Mouse (Mus musculus) liver, embryonic 11.5 days (tissue): ENCODE data around the gene Mgat4b. TPM values are rescaled to one million over a fixed set of nuclear protein-coding genes. Genes with fewer than 3 reads are reported as not detected.

Source experiments
- ATAC-seq: fragments of 200-750 bp; cut with Nextera tagmentation; replicated peaks from 2 replicates; pipeline ENCODE4 v1.8.0; 2017; ENCODE audit warnings: moderate number of reproducible peaks, mild to moderate bottlenecking, moderate TSS enrichment, moderate library complexity; ENCODE audit not compliant: low FRiP score
- DNase-seq: peaks from one replicate; pipeline ENCODE4 v3.0.0-alpha.2; 2017; ENCODE audit warnings: low spot score
- H3K27ac ChIP-seq: fragments of 300-500 bp; sonication (generic); 2 replicates; pipeline ENCODE4 v1.5.1; 2014; ENCODE audit warnings: mild to moderate bottlenecking, low read depth, low read length, control low read depth
- H3K27me3 ChIP-seq: fragments of 300-500 bp; sonication (generic); replicated peaks from 2 replicates; pipeline ENCODE4 v1.6.1; 2014; ENCODE audit warnings: low read length, mixed read lengths; ENCODE audit not compliant: control insufficient read depth, insufficient read depth
- H3K36me3 ChIP-seq: fragments of 300-500 bp; sonication (generic); 2 replicates; pipeline ENCODE4 v1.6.1; 2014; ENCODE audit warnings: mild to moderate bottlenecking, low read length, moderate library complexity, mixed read lengths; ENCODE audit not compliant: control insufficient read depth, insufficient read depth
- H3K4me1 ChIP-seq: fragments of 300-500 bp; sonication (generic); replicated peaks from 2 replicates; pipeline ENCODE4 v1.6.1; 2014; ENCODE audit warnings: low read length, mixed read lengths; ENCODE audit not compliant: control insufficient read depth, insufficient read depth
- H3K4me2 ChIP-seq: fragments of 300-500 bp; sonication (generic); 2 replicates; pipeline ENCODE4 v1.6.1; 2014; ENCODE audit warnings: mild to moderate bottlenecking, control low read depth, moderate library complexity
- H3K4me3 ChIP-seq: fragments of 300-500 bp; sonication (generic); 2 replicates; pipeline ENCODE4 v1.5.1; 2014; ENCODE audit warnings: low read depth, low read length, control low read depth
- H3K9ac ChIP-seq: fragments of 300-500 bp; sonication (generic); 2 replicates; pipeline ENCODE4 v1.6.1; 2014; ENCODE audit warnings: low read depth, low read length, control low read depth
- H3K9me3 ChIP-seq: fragments of 300-500 bp; sonication (generic); 2 replicates; pipeline ENCODE4 v1.6.1; 2016; ENCODE audit warnings: low read length, inconsistent platforms, mixed read lengths; ENCODE audit not compliant: control insufficient read depth
- WGBS: fragments of 180-500 bp; shearing (Covaris S2); extraction: QIAGEN DNeasy Blood & Tissue Kit; methylation state at CpG from one replicate; pipeline ENCODE4 v1.1.7; 2014; 5-methylcytosine and 5-hydroxymethylcytosine counted together
- polyA plus RNA-seq: library from polyadenylated mRNA; unstranded; fragments of >200 nt; fragmentation: Nextera tagmentation; extraction: Ambion mirVana; gene quantifications from 2 replicates; pipeline ENCODE4 v1.2.1, GENCODE M21; 2014

Gene Mgat4b
- polyA plus RNA-seq, 1 experiment from 2014 or later: 25.4 TPM

GRCm38 (mm10) chr11:50262020-50262419 lies 51.3 kb downstream of the Mgat4b start:
- peaks cover 37% of the 10 kb centered on the region for H3K36me3 ChIP-seq
- no peaks in the 10 kb centered on the region for H3K4me1 ChIP-seq
- no peaks in the 10 kb centered on the region for H3K9me3 ChIP-seq
- 85% methylated on average over 4 of the region's 4 CpGs for WGBS
- no peak for ATAC-seq
- no peak for DNase-seq
- H3K27me3 ChIP-seq: no peaks in the 10 kb centered on the region
- no peak overlapping the region for H3K9ac ChIP-seq
- H3K4me3 ChIP-seq: no peak overlapping the region
- H3K4me2 ChIP-seq: no peak overlapping the region
- H3K27ac ChIP-seq: no peak overlapping the region

- Histone ChIP-seq H3K27ac (no peak overlapping the region), H3K27me3 (no peaks in the 10 kb centered on the region), H3K9me3 (no peaks in the 10 kb centered on the region), H3K4me2 (no peak overlapping the region), H3K4me3 (no peak overlapping the region), H3K36me3 (peaks cover 32% of the 10 kb centered on the region), H3K4me1 (no peaks in the 10 kb centered on the region), H3K9ac (no peak overlapping the region)
- ATAC-seq (no peak), DNase-seq (no peak)
- whole genome bisulfite sequencing: 82% methylated on average over 3 of the region's 3 CpGs
Observed at GRCm38 (mm10) chr11:50263198-50263597, 52.5 kb downstream of the Mgat4b start.

- Histone ChIP-seq H3K27ac (no peak overlapping the region), H3K4me3 (no peak overlapping the region), H3K36me3 (peaks cover 25% of the 10 kb centered on the region), H3K9ac (no peak overlapping the region), H3K4me1 (no peaks in the 10 kb centered on the region), H3K27me3 (no peaks in the 10 kb centered on the region), H3K4me2 (no peak overlapping the region), H3K9me3 (no peaks in the 10 kb centered on the region)
- DNase-seq (no peak), ATAC-seq (no peak)
- 78% methylated on average over 8 of the region's 8 CpGs for WGBS
Observed at GRCm38 (mm10) chr11:50265931-50266330, 55.2 kb downstream of the Mgat4b start.

GRCm38 (mm10) chr11:50266997-50267396 lies 56.3 kb downstream of the Mgat4b start:
- Histone ChIP-seq H3K9me3 (no peaks in the 10 kb centered on the region), H3K4me3 (no peak overlapping the region), H3K4me2 (no peak overlapping the region), H3K27ac (no peak overlapping the region), H3K27me3 (no peaks in the 10 kb centered on the region), H3K4me1 (no peaks in the 10 kb centered on the region), H3K36me3 (peaks cover 17% of the 10 kb centered on the region), H3K9ac (no peak overlapping the region)
- DNase-seq (no peak), ATAC-seq (no peak)
- 90% methylated on average over 3 of the region's 3 CpGs for WGBS

GRCm38 (mm10) chr11:50269163-50269562 lies 58.5 kb downstream of the Mgat4b start:
- DNase-seq: no peak
- Histone ChIP-seq H3K9me3 (no peaks in the 10 kb centered on the region), H3K4me2 (no peak overlapping the region), H3K4me1 (no peaks in the 10 kb centered on the region), H3K4me3 (no peak overlapping the region), H3K36me3 (peaks cover 8% of the 10 kb centered on the region), H3K9ac (no peak overlapping the region), H3K27me3 (no peaks in the 10 kb centered on the region), H3K27ac (no peak overlapping the region)
- no peak for ATAC-seq
- 77% methylated on average over 2 of the region's 2 CpGs for WGBS

GRCm38 (mm10) chr11:50269885-50270284 lies 59.2 kb downstream of the Mgat4b start:
- no peaks in the 10 kb centered on the region for H3K9me3 ChIP-seq
- no peak overlapping the region for H3K4me2 ChIP-seq
- DNase-seq (no peak), ATAC-seq (no peak)
- H3K4me3 ChIP-seq: no peak overlapping the region
- peaks cover 8% of the 10 kb centered on the region for H3K36me3 ChIP-seq
- no peak overlapping the region for H3K9ac ChIP-seq
- no peaks in the 10 kb centered on the region for H3K27me3 ChIP-seq
- 94% methylated on average over 1 of the region's 1 CpGs for WGBS
- no peaks in the 10 kb centered on the region for H3K4me1 ChIP-seq
- H3K27ac ChIP-seq: no peak overlapping the region

- ATAC-seq (no peak), DNase-seq (no peak)
- 0 out of 2 replicates have a peak, but pooled peaks cover 4% of the 10 kb centered on the region for H3K36me3 ChIP-seq
- no peak overlapping the region for H3K27ac ChIP-seq
- H3K4me1 ChIP-seq: peaks cover 9% of the 10 kb centered on the region
- H3K9ac ChIP-seq: no peak overlapping the region
- 89% methylated on average over 2 of the region's 2 CpGs for WGBS
- H3K4me2 ChIP-seq: no peak overlapping the region
- no peak overlapping the region for H3K4me3 ChIP-seq
- no peaks in the 10 kb centered on the region for H3K27me3 ChIP-seq
- no peaks in the 10 kb centered on the region for H3K9me3 ChIP-seq
Observed at GRCm38 (mm10) chr11:50272819-50273218, 62.1 kb downstream of the Mgat4b start.

GRCm38 (mm10) chr11:50275077-50275476 lies 64.4 kb downstream of the Mgat4b start:
- H3K27ac ChIP-seq: no peak overlapping the region; the same call in 1 of the 2 replicates
- H3K4me3 ChIP-seq: no peak overlapping the region
- peaks cover 9% of the 10 kb centered on the region for H3K4me1 ChIP-seq
- H3K36me3 ChIP-seq: 0 out of 2 replicates have a peak, but pooled peaks cover 4% of the 10 kb centered on the region
- no peak for DNase-seq
- no peaks in the 10 kb centered on the region for H3K27me3 ChIP-seq
- H3K4me2 ChIP-seq: no peak overlapping the region
- 0 out of 2 replicates have a peak overlapping the region, but pooled peaks have one; percentile 28 for H3K9ac ChIP-seq
- ATAC-seq: no peak
- H3K9me3 ChIP-seq: no peaks in the 10 kb centered on the region
- 47% methylated on average over 2 of the region's 2 CpGs for WGBS

- Histone ChIP-seq H3K27ac (no peak overlapping the region), H3K4me2 (peak overlapping the region; percentile 5; the same call in 1 of the 2 replicates), H3K4me3 (no peak overlapping the region), H3K27me3 (no peaks in the 10 kb centered on the region), H3K36me3 (0 out of 2 replicates have a peak, but pooled peaks cover 4% of the 10 kb centered on the region), H3K9ac (0 out of 2 replicates have a peak overlapping the region, but pooled peaks have one; percentile 28), H3K4me1 (peaks cover 9% of the 10 kb centered on the region), H3K9me3 (no peaks in the 10 kb centered on the region)
- 58% methylated on average over 5 of the region's 5 CpGs for WGBS
- ATAC-seq (no peak), DNase-seq (no peak)
Observed at GRCm38 (mm10) chr11:50275568-50276151, 65.0 kb downstream of the Mgat4b start.
